Mouse (Mus musculus): ENCODE results near the gene Fanca. TPM values are rescaled to one million over a fixed set of nuclear protein-coding genes. Genes with fewer than 3 reads are reported as not detected.
"Not testable (repeated sequence)": the region's sequence is repeated elsewhere in the genome, so short reads cannot be mapped to it uniquely, and the experiment has no call there.

The Fanca gene
- polyA plus RNA-seq, 1 experiment from 2014 or later: 15.2 TPM

DNA sequence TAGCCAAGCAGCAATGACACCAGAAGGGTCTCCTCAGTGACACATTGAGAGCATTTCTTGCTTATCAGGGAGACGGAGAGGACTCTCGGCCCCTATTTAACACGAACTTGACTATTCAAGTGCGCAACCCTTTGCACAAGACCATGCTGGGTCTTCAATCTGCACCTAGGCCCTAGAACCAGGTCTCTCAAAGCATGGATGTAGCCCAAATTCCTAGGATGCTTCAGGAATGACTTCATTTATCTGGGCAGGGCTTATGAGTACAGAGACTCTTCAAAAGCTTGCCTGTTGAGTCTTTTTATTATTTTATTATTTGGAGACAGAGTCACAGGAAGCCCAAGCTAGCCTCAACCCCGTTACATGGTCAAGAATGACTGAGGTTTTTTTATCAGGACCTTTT lies 33.9 kb downstream of the Fanca start:
- Histone ChIP-seq H3K27ac (replicated peaks) (no peak overlapping the region), H3K4me2 (replicated peaks) (no peak overlapping the region), H3K9me3 (no peaks in the 10 kb centered on the region), H3K4me1 (no peaks in the 10 kb centered on the region), H3K27me3 (no peaks in the 10 kb centered on the region), H3K36me3 (no peaks in the 10 kb centered on the region), H3K4me3 (no peak overlapping the region), H3K9ac (replicated peaks) (no peak overlapping the region)
- 89% methylated on average over 5 of the region's 5 CpGs for WGBS
- no peak for ATAC-seq (replicated peaks)

DNA sequence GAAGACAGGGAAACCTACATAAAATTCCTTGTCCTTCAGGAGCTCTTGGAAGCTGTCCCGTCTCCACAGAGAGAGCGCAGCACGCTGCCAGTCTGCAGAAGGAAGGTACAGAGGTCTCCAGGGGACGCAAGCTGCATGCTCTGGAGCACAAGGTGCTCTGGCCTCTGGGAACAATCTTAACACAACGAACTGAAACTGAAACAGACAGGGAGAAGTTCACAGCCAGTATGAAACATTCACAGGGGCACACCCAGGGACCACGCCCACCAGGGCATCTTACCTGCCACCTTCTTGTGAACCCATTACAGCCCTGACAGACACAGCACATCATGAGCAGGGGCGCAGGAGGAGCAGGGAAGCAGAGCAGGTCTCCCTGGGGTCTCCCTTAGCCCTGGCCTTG lies 34.4 kb downstream of the Fanca start:
- H3K4me3 ChIP-seq: no peak overlapping the region
- H3K9me3 ChIP-seq: no peaks in the 10 kb centered on the region
- ATAC-seq (replicated peaks): no peak
- H3K4me2 ChIP-seq (replicated peaks): no peak overlapping the region
- 96% methylated on average over 7 of the region's 7 CpGs for WGBS
- no peak overlapping the region for H3K27ac ChIP-seq (replicated peaks)
- no peaks in the 10 kb centered on the region for H3K36me3 ChIP-seq
- no peak overlapping the region for H3K9ac ChIP-seq (replicated peaks)
- no peaks in the 10 kb centered on the region for H3K4me1 ChIP-seq
- H3K27me3 ChIP-seq: no peaks in the 10 kb centered on the region

DNA sequence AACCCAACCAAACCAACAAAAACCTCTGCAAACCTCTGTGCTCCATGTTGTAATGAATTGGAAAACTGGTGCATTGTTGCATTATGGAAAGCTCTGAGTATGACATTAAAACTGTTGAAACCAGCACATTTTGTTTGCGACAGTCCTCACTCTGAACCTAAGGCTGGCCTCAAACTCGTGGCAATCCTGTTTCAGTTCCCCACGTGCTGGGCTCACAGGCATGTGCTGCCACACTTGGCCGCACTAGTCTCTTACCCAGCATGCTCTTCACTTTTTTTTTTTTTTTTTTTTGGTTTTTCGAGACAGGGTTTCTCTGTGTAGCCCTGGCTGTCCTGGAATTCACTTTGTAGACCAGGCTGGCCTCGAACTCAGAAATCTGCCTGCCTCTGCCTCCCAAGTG lies 35.4 kb downstream of the Fanca start:
- not testable (repeated sequence) for H3K9me3 ChIP-seq; H3K4me1 ChIP-seq; H3K27me3 ChIP-seq; H3K9ac ChIP-seq (replicated peaks); H3K4me2 ChIP-seq (replicated peaks); H3K27ac ChIP-seq (replicated peaks); H3K4me3 ChIP-seq; ATAC-seq (replicated peaks); H3K36me3 ChIP-seq
- WGBS: 91% methylated on average over 6 of the region's 6 CpGs

DNA sequence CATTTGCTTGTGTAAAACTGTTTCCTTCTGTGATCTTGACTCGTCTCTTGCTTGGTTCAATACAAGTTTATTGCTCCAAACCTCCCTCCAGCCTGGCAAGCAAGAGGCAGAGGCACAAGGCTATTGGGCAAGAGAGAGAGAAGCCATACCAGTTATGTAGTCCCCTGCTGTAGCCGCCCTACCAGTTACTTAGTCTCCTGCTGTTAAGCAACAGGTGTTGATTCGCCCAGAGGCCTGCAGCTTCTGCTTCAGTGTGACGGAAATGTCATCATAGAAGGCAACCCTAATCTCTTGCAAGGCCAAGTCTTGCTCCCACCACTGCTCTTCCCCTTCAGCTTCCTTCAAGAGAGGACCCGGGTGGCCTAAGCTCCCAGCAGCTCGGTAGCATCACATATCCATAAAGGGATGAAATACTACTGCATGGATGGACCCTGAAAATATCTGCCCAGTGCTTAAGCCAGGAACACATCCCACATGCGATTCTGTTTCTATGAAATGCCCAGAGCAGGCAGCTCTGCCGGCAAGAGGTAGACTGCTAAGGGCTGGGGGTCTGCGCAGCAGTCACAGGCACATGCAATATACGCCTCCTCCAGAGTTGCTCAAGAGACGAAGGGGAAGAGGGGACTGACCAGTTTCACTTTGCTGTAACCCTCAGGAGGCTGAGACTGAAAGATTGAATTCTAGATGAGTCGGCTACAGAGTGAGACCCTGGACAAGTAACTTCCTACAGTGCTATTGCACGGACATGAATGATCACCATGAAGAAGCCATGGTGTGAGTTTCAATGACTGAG lies 37.9 kb downstream of the Fanca start:
- Histone ChIP-seq H3K9ac (replicated peaks) (no peak overlapping the region), H3K4me3 (no peak overlapping the region), H3K4me2 (replicated peaks) (no peak overlapping the region), H3K36me3 (no peaks in the 10 kb centered on the region), H3K27me3 (no peaks in the 10 kb centered on the region), H3K4me1 (no peaks in the 10 kb centered on the region), H3K27ac (replicated peaks) (no peak overlapping the region), H3K9me3 (no peaks in the 10 kb centered on the region)
- 93% methylated on average over 13 of the region's 13 CpGs for WGBS
- no peak for ATAC-seq (replicated peaks)

DNA sequence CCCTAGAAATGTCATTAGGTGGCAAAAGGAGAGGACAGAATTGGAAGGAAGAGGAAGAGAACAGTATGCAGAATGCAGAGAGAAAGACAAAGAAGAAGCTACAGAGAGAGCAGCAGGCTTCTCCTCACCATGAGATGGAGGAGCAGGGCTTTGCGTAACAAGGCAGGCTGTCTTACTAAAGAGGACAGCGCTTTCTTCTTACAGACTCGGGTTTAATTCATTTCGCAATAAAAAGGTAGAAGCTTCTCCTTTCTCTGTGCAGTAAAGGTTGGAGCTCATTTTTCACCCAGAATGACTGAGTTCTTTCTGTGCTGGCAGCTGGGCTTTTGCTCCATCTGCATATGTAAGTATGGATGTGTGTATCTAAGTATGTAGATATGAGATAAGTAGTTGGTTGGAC lies 38.5 kb downstream of the Fanca start:
- ATAC-seq (replicated peaks): no peak
- Histone ChIP-seq H3K9ac (replicated peaks) (no peak overlapping the region), H3K4me3 (no peak overlapping the region), H3K27me3 (no peaks in the 10 kb centered on the region), H3K4me2 (replicated peaks) (no peak overlapping the region), H3K9me3 (no peaks in the 10 kb centered on the region), H3K27ac (replicated peaks) (no peak overlapping the region), H3K4me1 (no peaks in the 10 kb centered on the region), H3K36me3 (no peaks in the 10 kb centered on the region)
- WGBS: 95% methylated on average over 4 of the region's 4 CpGs

DNA sequence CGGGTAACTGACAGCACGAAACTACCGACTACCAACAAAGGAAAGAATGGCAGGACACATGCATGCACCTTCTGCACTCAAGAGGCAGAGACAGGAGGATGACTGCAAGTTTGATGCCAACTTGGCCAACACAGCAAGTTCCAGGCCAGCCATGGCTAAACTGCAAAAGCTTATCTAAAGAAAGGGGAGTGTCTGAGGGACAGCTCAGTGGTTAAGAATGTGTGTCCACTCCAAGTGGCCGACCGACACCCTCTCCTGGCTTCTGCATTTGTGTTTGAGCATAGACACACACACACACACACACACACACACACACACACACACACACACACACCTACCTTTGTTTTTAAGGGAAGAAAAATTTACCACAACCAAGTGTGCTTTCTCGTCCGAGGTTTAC lies 39.9 kb downstream of the Fanca start:
- no peaks in the 10 kb centered on the region for H3K36me3 ChIP-seq
- no peaks in the 10 kb centered on the region for H3K4me1 ChIP-seq
- ATAC-seq (replicated peaks): no peak
- 81% methylated on average over 7 of the region's 7 CpGs for WGBS
- no peaks in the 10 kb centered on the region for H3K9me3 ChIP-seq
- H3K9ac ChIP-seq (replicated peaks): no peak overlapping the region
- H3K4me2 ChIP-seq (replicated peaks): no peak overlapping the region
- H3K27ac ChIP-seq (replicated peaks): no peak overlapping the region
- H3K4me3 ChIP-seq: no peak overlapping the region
- H3K27me3 ChIP-seq: no peaks in the 10 kb centered on the region

DNA sequence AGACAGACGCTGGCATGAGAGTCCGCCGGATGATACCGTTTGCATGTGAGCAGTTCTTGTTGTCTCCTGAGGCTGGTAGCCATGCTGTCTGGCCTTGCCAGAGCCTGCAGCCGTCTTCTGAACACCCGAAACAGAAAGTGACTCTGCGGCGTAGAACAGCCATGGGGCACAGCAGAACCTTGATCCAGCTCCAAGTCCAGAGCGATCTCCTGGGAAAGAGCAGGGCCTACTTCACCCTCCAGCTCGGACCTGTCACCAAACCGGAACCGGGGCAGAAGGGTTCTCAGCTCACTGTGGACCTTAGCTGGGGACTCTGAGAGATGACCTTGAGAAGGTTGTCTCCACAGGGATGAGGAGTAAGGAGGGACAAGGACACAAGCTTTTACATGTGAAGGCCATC lies 43.3 kb downstream of the Fanca start:
- ATAC-seq (replicated peaks): no peak
- Histone ChIP-seq H3K4me3 (no peak overlapping the region), H3K4me2 (replicated peaks) (no peak overlapping the region), H3K36me3 (peaks cover 5% of the 10 kb centered on the region), H3K4me1 (no peaks in the 10 kb centered on the region), H3K9ac (replicated peaks) (no peak overlapping the region), H3K9me3 (no peaks in the 10 kb centered on the region), H3K27me3 (no peaks in the 10 kb centered on the region), H3K27ac (replicated peaks) (no peak overlapping the region)
- 94% methylated on average over 12 of the region's 12 CpGs for WGBS

DNA sequence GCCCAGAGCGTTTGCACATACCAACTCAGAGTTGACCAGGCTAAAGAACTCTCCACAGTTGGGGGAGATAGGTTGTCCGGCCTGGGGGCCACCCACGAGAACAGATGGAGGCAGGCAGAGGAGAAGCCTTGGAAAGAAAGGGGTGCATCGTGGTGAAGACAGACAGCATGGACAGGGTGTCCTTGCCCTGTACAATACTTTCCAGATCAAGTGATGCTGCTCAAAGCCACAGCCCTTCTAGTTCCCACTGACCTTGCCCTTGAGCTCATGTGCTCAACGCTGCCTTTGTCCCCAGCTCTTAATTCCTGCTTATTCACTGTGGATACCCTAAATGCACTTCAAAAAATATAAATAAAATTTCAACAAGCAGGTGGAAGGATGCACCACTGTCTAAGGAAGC lies 43.9 kb downstream of the Fanca start:
- no peak overlapping the region for H3K9ac ChIP-seq (replicated peaks)
- H3K4me1 ChIP-seq: no peaks in the 10 kb centered on the region
- H3K4me2 ChIP-seq (replicated peaks): no peak overlapping the region
- no peak overlapping the region for H3K4me3 ChIP-seq
- H3K9me3 ChIP-seq: no peaks in the 10 kb centered on the region
- H3K27ac ChIP-seq (replicated peaks): no peak overlapping the region
- WGBS: 93% methylated on average over 5 of the region's 5 CpGs
- no peaks in the 10 kb centered on the region for H3K27me3 ChIP-seq
- peaks cover 11% of the 10 kb centered on the region for H3K36me3 ChIP-seq
- ATAC-seq (replicated peaks): no peak

DNA sequence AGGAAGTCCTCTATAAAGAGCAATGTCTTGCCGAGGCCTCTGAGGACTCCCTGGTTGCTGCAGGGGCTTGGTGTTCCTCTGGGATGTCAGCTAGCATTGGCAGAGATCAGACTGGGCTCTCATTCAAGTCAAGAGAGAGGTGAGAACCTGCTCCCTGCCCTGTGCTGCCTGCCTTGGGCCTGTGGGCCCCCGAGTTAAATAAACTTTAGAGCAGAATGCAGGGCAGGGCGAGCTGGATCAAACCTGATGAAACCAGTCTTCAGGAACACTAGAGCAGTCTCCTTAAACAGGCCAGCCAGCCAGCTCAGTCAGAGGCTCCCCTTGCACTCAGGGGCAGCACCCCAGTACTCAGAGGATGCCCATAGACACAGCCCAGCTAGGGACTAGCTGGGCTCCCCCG lies 46.5 kb downstream of the Fanca start:
- Histone ChIP-seq H3K9ac (replicated peaks) (no peak overlapping the region), H3K4me2 (replicated peaks) (no peak overlapping the region), H3K27ac (replicated peaks) (no peak overlapping the region), H3K4me1 (no peaks in the 10 kb centered on the region), H3K9me3 (no peaks in the 10 kb centered on the region), H3K4me3 (no peak overlapping the region), H3K27me3 (no peaks in the 10 kb centered on the region), H3K36me3 (peaks cover 37% of the 10 kb centered on the region)
- ATAC-seq (replicated peaks): no peak
- WGBS: 87% methylated on average over 4 of the region's 4 CpGs

DNA sequence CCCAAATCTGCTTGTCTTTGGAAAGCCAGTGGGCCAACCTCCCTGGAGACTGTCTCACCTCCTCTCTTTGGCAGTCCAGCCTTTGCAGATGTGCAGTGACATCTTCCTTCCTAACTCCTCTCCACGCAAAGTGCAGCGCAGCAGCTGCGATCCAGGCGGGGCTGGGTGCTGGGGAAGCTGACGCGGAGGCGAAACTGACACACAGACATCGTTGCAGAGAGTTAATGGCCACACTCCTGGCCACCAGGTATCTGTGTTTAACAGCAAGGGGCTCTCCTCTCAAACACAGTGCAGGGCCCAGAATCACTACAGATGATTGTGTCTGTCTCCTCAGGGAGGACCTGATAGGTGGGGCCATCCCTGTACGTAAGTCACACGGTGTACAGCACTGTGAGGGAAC lies 47.2 kb downstream of the Fanca start:
- Histone ChIP-seq H3K4me2 (replicated peaks) (no peak overlapping the region), H3K27ac (replicated peaks) (no peak overlapping the region), H3K4me1 (no peaks in the 10 kb centered on the region), H3K9ac (replicated peaks) (no peak overlapping the region), H3K4me3 (no peak overlapping the region), H3K36me3 (peaks cover 44% of the 10 kb centered on the region), H3K27me3 (no peaks in the 10 kb centered on the region), H3K9me3 (no peaks in the 10 kb centered on the region)
- WGBS: 94% methylated on average over 10 of the region's 10 CpGs
- ATAC-seq (replicated peaks): no peak

DNA sequence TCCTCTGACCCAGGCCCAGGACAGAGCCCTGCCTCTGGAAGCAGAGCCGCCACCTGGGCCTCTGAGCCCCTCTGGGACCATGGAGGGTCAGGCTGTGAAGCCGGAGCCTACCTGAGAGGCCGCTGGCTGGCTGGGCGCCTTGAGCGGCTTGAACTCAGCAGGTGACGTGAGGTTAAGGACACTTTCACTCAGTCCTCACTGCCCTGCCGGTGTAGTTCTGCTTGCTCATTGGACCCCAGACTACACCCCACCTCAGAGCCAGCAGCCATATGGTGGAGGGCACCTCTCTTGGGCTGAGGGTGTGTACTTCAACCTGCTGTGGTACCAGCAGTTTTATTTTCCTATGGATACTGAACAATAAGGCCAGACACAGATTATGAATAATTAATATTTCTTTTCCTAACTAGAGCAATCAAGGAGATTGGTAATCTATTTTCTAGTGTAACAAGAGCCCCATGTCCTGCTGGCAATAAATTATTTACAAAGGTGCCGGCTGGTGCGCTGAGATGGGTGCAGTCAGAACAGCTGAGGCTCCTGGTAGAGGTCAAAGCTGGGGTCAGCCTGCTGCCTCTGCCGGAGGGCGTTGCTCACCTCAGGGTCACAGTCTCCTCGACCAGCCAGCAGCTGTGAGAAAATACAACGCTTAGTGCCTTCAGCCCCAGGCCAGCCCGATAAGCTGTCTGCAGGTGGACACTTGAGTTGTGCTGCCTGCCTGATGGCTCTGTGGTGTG lies 50.3 kb downstream of the Fanca start:
- Histone ChIP-seq H3K27me3 (no peaks in the 10 kb centered on the region), H3K9me3 (no peaks in the 10 kb centered on the region), H3K4me3 (no peak overlapping the region), H3K4me2 (replicated peaks) (no peak overlapping the region), H3K27ac (replicated peaks) (no peak overlapping the region), H3K36me3 (peaks cover 67% of the 10 kb centered on the region), H3K4me1 (no peaks in the 10 kb centered on the region), H3K9ac (replicated peaks) (no peak overlapping the region)
- ATAC-seq (replicated peaks): no peak
- 91% methylated on average over 14 of the region's 14 CpGs for WGBS

DNA sequence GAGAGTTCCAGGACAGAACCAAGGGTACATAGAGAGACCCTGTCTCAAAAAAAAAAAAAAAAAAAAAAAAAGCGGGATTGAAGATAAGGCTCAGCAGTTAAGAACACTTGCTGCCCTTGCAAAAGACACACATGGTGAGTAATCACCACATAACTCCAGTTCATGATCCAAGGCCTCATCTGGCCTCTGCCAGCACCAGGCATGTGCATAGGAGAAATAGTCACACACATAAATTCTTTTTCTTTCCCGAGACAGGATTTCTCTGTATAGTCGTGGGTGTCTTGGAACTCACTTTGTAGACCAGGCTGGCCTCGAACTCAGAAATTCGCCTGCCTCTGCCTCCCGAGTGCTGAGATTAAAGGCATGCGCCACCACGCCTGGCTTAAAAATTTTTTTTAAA lies 60.8 kb downstream of the Fanca start:
- not testable (repeated sequence) for H3K9me3 ChIP-seq; H3K9ac ChIP-seq (replicated peaks); ATAC-seq (replicated peaks); H3K27me3 ChIP-seq; H3K27ac ChIP-seq (replicated peaks); H3K4me2 ChIP-seq (replicated peaks); H3K4me3 ChIP-seq
- 92% methylated on average over 8 of the region's 8 CpGs for WGBS
- H3K4me1 ChIP-seq: peaks cover 21% of the 10 kb centered on the region
- peaks cover 50% of the 10 kb centered on the region for H3K36me3 ChIP-seq

DNA sequence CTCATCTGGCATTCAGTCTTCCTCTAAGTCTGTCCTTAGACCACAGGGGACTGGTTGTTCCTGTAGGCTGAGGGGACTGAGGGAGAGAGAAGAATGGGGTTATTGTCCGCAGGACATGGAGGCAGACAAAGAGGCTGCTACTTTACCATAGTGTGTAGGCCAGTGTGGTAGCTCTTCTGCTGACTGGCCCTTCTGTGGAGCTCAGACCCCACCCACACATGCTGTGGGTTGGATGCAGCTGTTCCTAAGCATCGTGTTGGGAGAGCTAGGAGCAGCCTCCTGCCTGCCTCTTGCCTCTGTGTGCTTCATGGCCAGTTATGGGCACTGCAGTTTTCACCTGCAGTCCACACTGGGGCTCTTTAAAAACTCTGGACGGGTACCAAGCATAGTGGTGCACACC lies 61.3 kb downstream of the Fanca start:
- ATAC-seq (replicated peaks): no peak
- Histone ChIP-seq H3K9me3 (no peaks in the 10 kb centered on the region), H3K36me3 (peaks cover 48% of the 10 kb centered on the region), H3K27ac (replicated peaks) (no peak overlapping the region), H3K27me3 (no peaks in the 10 kb centered on the region), H3K4me3 (no peak overlapping the region), H3K9ac (replicated peaks) (no peak overlapping the region), H3K4me2 (replicated peaks) (no peak overlapping the region), H3K4me1 (peaks cover 22% of the 10 kb centered on the region)
- 83% methylated on average over 3 of the region's 3 CpGs for WGBS

Data from forebrain, embryonic 15.5 days (tissue).